Mouse (Mus musculus) ovary, postnatal 14 days (tissue): ENCODE results near the gene Tas2r135.

Experiments used
- DNase-seq: peaks from one replicate; pipeline ENCODE4 v3.0.0; 2022; ENCODE audit warnings: low spot score

Tas2r135 gene

GRCm38 (mm10) chr6:42405134-42405533 lies at the start of gene Tas2r135:
Tas2r135 (plus strand) TSS chr6:42405434.
- no peak for DNase-seq

DNA sequence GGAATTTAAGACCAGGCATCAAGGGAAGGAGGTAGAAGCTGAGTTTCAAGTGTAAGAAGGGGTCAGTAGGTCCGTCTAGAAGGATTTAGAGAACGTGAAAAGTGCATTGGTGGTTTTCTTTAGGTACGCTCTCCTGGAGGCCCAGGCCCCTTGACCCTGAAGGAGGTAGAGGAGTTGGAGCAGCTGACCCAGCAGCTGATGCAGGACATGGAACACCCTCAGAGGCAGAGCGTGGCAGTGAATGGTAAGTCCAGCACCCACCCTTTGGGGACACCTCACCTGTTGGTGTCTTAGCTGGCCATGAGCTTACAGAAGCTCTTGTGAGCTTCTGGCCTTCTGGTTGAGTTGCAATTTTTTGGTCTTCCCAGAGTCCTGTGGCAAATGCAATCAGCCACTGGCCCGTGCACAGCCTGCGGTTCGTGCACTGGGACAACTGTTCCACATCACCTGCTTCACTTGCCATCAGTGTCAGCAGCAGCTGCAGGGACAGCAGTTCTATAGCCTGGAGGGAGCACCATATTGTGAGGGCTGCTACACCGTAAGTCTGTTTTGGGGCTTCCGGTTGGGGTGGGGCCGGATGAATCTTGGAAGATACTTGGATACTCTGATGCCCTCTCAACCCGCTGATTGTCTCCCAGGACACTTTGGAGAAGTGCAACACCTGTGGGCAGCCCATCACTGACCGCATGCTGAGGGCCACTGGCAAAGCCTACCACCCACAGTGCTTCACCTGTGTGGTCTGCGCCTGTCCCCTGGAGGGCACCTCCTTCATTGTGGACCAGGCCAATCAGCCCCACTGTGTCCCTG lies 49.2 kb upstream of the Tas2r135 start:
- no peak for DNase-seq

GRCm38 (mm10) chr6:42356913-42357312 lies 48.3 kb upstream of the Tas2r135 start:
- DNase-seq = no peak

GRCm38 (mm10) chr6:42357901-42358300 lies 47.3 kb upstream of the Tas2r135 start:
- no peak for DNase-seq

GRCm38 (mm10) chr6:42358901-42359300 lies 46.3 kb upstream of the Tas2r135 start:
- DNase-seq = no peak

DNA sequence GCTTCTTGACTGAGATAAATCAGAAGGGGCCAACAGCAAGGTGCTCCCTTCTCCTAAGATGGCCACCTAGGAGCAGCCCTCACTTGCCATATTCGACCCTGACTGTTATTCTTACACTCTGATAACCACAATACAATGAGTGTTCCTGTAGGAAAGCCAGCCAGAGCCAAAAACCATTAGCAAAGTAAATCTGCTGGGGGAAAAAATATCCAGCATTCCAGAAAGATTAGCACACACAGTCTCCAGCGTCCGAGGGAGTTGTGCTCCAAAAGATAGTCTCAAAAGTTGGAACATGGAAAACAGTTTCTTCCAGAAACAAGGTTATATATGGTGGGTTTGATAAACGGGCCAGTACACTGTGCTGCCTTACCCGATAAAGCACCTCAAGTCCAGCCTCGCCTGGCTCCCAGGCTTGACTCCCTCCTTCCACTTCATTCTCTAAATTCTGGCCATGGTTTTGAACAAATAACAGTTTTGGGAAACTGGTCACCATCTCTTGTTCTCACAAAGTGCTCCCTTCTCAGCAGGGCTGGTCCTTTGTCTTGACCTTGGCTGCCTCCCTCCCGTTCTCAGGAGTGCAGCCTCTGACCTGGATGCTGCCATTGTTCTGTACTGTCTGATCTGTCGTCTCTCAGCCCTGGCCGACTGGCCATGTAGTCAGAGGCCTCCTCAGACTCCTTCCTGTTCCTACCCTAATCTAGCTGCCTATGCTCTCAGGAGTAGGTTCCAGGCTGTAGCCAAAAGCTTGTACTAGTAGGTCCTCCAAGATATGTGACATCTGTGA lies 45.7 kb upstream of the Tas2r135 start:
- DNase-seq = no peak

GRCm38 (mm10) chr6:42360231-42360840 lies 44.9 kb upstream of the Tas2r135 start:
- DNase-seq = no peak

GRCm38 (mm10) chr6:42361041-42361895 lies 44.0 kb upstream of the Tas2r135 start:
- no peak for DNase-seq

- no peak for DNase-seq
These were observed 43.2 kb upstream of the Tas2r135 start for GRCm38 (mm10) chr6:42362074-42362473.

GRCm38 (mm10) chr6:42362497-42362896 lies 42.7 kb upstream of the Tas2r135 start:
- DNase-seq = no peak

GRCm38 (mm10) chr6:42362974-42363373 lies 42.3 kb upstream of the Tas2r135 start:
- no peak for DNase-seq

DNA sequence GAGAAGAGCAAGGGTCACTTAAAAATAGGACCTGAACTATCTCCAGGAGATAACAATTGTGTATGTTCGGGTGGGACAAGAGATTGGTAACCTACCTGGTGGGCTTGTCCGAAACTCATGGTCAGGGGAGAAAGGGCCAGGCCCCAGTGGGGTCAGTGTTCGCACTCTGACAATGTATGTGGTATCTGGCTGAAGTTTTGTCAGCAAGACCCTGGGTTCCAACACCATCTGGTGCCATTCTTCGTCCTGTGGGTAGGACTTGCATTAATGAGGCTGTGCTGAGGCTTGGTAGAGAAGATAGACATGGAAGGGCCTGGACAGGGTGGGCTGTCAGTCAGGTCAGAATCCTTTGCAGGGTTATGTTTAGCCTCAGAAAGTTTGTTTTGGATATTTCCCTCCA lies 41.2 kb upstream of the Tas2r135 start:
- DNase-seq = no peak

GRCm38 (mm10) chr6:42364607-42365006 lies 40.6 kb upstream of the Tas2r135 start:
- DNase-seq = no peak

- no peak for DNase-seq
These were observed 40.0 kb upstream of the Tas2r135 start for GRCm38 (mm10) chr6:42365215-42365614.

DNA sequence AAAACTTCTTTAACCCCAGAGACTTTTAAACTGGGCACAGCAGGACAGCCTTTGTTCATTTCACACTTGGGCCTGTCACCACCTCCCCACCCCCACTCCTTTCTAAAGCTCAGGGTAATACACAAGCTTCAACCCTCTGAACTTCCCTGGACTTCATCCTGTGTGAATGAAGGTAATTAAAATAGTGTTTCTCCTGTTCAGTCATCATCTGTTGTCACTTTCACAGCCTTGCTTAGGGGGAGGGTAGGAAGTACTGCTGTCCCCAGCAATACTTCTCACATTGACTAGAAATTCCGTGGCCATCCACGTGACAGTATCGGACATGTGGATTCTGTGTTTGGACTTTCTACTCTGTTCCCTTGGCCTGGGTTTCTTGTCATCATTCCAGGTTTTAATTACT lies 35.4 kb upstream of the Tas2r135 start:
- no peak for DNase-seq

DNA sequence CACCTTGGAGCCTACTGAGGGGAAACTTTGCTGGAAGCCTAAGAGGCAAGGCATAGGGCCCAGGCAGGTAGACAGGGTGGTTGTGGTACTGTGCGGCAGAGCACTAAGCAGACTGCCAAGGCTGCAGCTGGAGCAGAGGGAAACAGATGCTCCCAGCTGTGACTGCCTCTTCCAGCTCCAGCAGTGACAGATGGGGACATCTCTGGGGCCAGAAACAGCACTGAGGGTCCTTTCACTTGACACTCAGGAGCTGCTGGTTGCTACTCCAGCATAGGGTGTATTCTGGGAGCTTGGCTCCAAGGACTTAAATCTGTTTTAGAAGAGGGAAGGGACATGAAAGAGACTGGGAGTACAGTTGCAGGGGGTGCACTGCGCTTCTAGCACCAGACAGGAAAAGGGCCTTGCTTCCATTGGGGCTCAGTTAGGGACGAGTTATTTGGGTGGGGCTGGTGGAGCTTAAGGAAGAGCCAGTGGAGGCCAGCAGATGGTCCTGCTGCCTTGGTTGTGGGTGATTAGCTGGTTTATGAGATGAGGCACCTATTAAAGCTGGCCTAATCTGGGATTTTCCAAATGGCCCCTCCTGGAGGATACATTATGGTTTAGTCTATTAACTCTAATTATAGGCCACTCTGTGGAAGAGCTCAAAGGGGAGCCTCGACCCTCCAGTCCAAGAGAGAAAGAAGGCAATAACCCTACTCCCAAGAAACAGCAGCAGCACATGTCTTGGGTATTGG lies 34.4 kb upstream of the Tas2r135 start:
- no peak for DNase-seq

GRCm38 (mm10) chr6:42372001-42372400 lies 33.2 kb upstream of the Tas2r135 start:
- DNase-seq = no peak

GRCm38 (mm10) chr6:42372421-42372815 lies 32.8 kb upstream of the Tas2r135 start:
- DNase-seq = no peak

DNA sequence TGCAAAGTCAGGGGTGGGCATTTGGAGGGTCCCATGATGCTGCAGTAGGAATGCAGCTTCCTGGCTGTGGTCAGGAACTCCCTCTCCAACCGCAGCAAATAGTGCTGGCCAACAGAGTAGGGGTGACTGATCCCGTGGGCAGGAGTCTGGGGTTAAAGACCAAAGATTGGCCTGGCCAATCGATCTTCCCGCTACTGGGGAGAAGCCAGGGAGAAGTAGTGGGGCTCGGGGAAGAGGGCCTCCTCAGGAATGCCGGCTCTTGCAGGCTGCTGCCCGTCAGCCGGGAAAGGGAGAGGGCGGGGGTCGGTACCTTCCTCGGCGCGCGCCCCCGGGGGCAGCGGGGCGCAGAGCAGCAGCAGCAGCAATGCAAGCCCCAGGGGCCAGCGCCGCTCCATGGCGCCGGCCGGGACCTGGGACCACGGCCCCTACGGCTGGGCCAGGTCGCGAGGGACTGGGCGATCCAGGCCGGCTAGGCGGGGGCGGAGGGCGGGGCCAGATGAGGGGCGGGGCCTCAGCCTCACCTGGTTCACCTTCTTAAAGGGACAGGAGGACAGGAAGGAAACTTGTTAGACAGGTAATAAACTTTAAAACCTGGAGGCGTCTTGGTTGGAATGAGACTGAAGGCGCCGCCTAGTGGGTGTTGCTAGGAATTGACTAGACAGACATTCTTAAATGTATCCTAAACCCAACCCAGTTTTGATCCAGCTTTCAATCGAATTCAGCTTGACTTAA lies 32.3 kb upstream of the Tas2r135 start, which contains the start of gene Epha1:
Gene Epha1 (minus strand): TSS at position 453 of the 732 bp plus-strand sequence.
- DNase-seq = no peak

- no peak for DNase-seq
These were observed 31.4 kb upstream of the Tas2r135 start for GRCm38 (mm10) chr6:42373669-42374430.
